Mouse (Mus musculus): ENCODE data around the gene Nudc.
A peak's percentile ranks its signal among the peaks of the same experiment; 100 is the strongest.

Gene Nudc

GRCm38 (mm10) chr4:133545272-133546231 lies at the start of gene Nudc:
Gene Nudc, minus strand, starts transcription at chr4:133545996.
- peak; percentile 84 to 93 for DNase-seq (ENCODE audit: low spot score in 2 of 2)

DNA sequence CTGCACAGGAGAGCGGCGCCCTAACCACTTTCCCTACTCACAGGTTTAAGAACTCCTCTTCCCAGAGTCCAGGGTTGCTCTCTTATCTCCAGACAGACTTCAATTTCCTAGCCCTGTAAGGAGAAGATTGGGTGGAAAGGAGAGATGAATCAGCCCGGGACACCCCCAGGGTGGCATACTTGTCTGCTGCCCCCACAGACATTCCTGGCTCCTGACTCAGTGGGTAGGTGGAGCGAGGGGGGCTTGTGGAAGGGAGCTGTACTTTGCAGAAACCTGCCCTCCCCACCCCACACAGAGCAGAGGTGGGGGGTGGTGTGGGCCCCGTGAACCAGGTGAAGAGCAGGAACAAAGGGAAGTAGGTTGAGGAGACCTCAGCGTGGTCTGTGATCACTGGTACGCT lies 49.7 kb upstream of the Nudc start:
- peak in 1 of 2 experiments; percentile 18 for DNase-seq (ENCODE audit: low spot score in 2 of 2)

DNA sequence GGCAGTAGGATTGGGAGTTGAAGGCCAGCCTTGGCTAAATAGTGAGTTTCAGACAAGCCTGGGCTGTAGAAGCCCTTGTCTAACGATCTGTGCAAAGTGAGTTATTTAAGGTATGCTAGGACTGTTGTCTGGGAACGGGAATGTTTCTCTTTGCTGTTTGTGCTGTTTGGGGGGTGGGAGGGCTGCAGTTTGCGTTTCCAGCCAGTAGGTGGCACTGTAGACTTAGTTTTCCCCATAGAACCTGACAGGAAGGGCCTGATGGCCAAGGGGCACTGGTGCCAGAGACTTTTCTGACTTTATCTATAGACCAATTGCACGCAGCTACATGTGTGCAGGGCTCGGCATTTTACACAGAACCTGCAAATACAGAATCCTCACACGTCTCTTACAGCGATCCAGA lies 46.8 kb upstream of the Nudc start:
- DNase-seq (ENCODE audit: low spot score in 2 of 2) = peak; percentile 49 to 67

GRCm38 (mm10) chr4:133584059-133584951 lies 38.5 kb upstream of the Nudc start, which contains the start of gene Gpn2:
Gene Gpn2, plus strand, starts transcription at chr4:133584362.
- DNase-seq (ENCODE audit: low spot score in 2 of 2) = peak; percentile 50 to 73

GRCm38 (mm10) chr4:133583690-133584058 lies 37.9 kb upstream of the Nudc start:
- no peak for DNase-seq (ENCODE audit: low spot score in 2 of 2)

DNA sequence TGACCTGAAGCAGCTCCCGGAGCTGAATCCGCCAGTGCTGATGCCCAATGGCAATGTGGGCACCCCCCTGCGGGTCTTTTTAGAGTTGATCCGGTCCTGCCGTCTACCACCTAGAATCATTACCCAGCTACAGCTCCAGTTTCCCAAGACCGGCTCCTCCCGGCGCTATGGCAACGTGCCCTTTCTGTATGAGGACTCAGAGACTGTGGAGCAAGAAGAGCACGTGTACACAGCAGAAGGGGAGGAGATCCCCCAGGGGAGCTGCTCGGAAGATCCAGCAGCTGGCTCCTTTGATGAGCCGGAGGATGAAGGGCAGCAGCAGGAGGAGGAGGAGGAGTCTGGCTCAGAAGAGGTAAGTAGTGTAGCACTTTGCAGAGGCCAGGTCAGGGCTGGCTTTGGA lies 32.2 kb upstream of the Nudc start:
- DNase-seq (ENCODE audit: low spot score in 2 of 2) = no peak

DNA sequence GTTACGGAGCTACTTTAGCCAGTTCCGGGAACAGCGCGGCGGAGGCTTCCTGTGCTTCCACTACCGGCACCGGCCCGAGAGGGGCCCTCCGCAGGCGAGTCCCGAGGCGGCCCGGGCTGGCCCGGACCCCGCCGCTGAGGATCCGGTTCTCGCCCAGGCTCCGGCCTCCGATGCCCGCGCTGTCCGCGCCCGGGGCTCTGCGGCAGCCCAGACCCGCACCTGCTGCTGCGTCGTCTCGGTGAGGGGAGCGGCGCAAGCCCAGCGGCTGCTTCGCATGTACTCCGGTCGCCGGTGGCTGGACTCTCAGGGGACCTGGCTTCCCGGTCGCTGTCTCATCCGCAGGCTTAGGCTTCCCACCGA lies 29.0 kb upstream of the Nudc start:
- peak in 1 of 2 experiments; percentile 9 for DNase-seq (ENCODE audit: low spot score in 2 of 2)

DNA sequence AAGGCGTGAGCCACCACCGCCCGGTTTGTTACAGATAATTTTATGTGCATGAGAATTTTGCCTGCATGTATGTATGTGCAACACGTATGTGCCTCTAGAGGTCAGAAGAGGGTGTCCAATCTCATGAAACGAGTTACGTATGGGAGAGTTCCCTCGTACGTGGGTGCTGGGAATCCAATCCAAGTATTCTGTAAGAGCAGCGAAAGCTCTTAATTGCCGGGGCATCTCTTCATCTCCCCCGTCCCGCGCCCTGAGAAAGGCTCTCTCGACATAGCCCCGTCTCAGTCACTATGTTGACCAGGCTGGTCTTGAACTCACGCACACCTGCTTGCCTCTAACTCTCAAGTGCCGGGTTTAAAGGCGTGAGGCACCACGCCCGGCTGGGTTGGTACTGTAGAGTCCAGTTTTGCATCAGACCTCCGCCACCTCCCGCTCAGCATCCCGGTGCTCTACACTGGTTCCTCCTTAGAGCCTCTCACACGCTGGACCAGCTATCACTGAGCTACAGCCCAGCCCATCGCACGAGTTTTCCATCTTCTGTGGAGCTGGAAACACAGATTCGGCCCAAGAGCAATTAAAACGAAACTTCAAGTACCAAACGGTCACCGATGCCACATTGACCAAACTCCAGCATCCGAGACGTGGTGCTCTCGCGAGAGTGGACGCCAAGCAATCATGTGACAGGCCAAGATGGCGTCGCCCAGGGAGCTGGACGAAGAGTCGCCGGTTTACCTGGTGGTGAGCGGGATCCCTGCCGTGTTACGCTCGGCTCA lies 28.5 kb upstream of the Nudc start, which contains the start of gene Gpatch3:
Gene Gpatch3 (plus strand): TSS at position 676 of the 773 bp plus-strand sequence.
- peak; percentile 76 to 85 for DNase-seq (ENCODE audit: low spot score in 2 of 2)

GRCm38 (mm10) chr4:133570066-133570466 lies 24.3 kb upstream of the Nudc start:
- no peak for DNase-seq (ENCODE audit: low spot score in 2 of 2)

- DNase-seq (ENCODE audit: low spot score in 2 of 2) = no peak
Measured at GRCm38 (mm10) chr4:133569291-133570065, 23.7 kb upstream of the Nudc start.

GRCm38 (mm10) chr4:133567251-133567650 lies 21.5 kb upstream of the Nudc start:
- no peak for DNase-seq (ENCODE audit: low spot score in 2 of 2)

GRCm38 (mm10) chr4:133563123-133563571 lies 17.4 kb upstream of the Nudc start:
- no peak for DNase-seq (ENCODE audit: low spot score in 2 of 2)

DNA sequence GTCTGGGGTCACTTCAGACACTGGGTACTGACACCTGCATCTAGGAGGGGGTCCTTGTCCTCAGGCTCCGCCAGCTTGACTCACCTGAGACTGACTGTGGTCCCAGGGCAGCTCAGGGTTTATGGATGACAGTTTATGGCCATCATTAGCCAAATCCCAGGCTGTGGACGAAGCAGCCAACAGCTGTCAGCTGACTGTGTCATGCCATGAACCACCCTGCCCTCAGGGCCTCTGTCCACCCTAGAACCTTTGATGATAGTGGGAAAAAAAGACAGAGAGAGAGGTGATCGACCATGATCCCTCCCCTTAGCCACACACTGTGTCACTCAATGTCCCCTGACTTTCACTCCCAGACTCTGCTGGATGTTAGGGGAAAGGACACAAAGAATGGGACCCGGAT lies 15.8 kb upstream of the Nudc start:
- DNase-seq (ENCODE audit: low spot score in 2 of 2) = no peak

GRCm38 (mm10) chr4:133559846-133560245 lies 14.1 kb upstream of the Nudc start:
- DNase-seq (ENCODE audit: low spot score in 2 of 2) = no peak

- no peak for DNase-seq (ENCODE audit: low spot score in 2 of 2)
Measured at GRCm38 (mm10) chr4:133557041-133557717, 11.4 kb upstream of the Nudc start.

- no peak for DNase-seq (ENCODE audit: low spot score in 2 of 2)
Measured at GRCm38 (mm10) chr4:133553448-133554330, 7.9 kb upstream of the Nudc start.

DNA sequence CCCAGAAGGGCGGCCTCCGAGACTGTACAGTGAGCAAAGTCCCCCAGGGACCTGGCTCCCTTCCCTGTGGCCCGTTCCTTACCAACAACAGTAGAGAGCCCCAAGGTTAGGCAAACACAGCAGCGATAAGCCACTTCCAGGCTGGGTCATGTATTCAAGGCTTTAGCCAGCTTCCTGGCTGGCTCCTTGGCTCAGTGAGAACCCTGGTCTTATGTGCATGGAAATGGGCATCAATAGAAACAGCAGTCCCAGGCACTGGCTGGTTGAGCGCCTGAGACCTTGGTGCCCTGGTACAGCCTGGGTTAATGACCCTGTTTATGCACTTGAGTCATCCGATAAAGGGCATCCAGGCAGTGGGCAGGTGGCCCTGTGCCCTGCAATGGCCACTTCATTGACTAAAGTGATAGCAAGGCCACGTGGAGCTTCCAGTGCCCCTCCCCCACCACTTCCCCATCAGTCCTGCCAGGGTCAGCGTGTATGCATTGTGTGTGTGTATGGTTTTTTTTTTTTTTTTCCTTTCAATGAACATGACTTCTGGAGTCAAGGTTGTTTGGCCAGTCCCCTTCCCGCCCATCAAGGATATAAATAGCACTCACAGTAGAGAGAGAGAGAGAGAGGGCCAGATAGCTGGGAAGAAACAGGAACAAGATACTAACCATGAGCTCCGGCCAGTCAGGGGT lies 7.1 kb upstream of the Nudc start, which contains the start of gene Nr0b2:
Gene Nr0b2 (plus strand): TSS at position 609 of the 680 bp plus-strand sequence.
- DNase-seq (ENCODE audit: low spot score in 2 of 2) = no peak

- DNase-seq (ENCODE audit: low spot score in 2 of 2) = no peak
Measured at GRCm38 (mm10) chr4:133552029-133552428, 6.2 kb upstream of the Nudc start.

All from frontal cortex, postnatal 25 days (tissue).